Mouse (Mus musculus): Measurements from ENCODE around the gene Zkscan8. TPM values are rescaled to one million over a fixed set of nuclear protein-coding genes. Genes with fewer than 3 reads are reported as not detected.

Gene Zkscan8
- polyA plus RNA-seq, 1 experiment = 8.4 TPM

Other genes with a start within 250 kb of the Zkscan8 start
- gene Gpx5, start 238.4 kb downstream of the Zkscan8 start, polyA plus RNA-seq (2012; rRNA removed) = 0.10 TPM in 1 of 2 replicates, not detected in the other
- not detected in 2 replicates for gene Gpx6, start 219.0 kb downstream of the Zkscan8 start, polyA plus RNA-seq (2012; rRNA removed)
- gene Olfr1367, start 184.2 kb downstream of the Zkscan8 start, polyA plus RNA-seq (2012; rRNA removed) = not detected in 2 replicates
- gene Zscan12, start 168.3 kb downstream of the Zkscan8 start, polyA plus RNA-seq (2012; rRNA removed) = 7.9 and 8.0 TPM in 2 replicates
- 56.6 and 76.3 TPM in 2 replicates for gene Zkscan3, start 128.4 kb downstream of the Zkscan8 start, polyA plus RNA-seq (2012; rRNA removed)
- 2.2 and 2.5 TPM in 2 replicates for gene Pgbd1, start 90.1 kb downstream of the Zkscan8 start, polyA plus RNA-seq (2012; rRNA removed)
- gene Zscan26, start 77.4 kb downstream of the Zkscan8 start, polyA plus RNA-seq (2012; rRNA removed) = 69.8 and 74.6 TPM in 2 replicates
- 1.0 and 1.1 TPM in 2 replicates for gene Nkapl, start 62.6 kb downstream of the Zkscan8 start, polyA plus RNA-seq (2012; rRNA removed)
- 3.2 and 3.6 TPM in 2 replicates for gene Zkscan4, start 52.2 kb downstream of the Zkscan8 start, polyA plus RNA-seq (2012; rRNA removed)
- not detected in 2 replicates for gene Gm10065, start 51.7 kb downstream of the Zkscan8 start, polyA plus RNA-seq (2012; rRNA removed)
- 0.86 and 1.2 TPM in 2 replicates for gene AK157302, start 35.9 kb downstream of the Zkscan8 start, polyA plus RNA-seq (2012; rRNA removed)
- 21.2 and 21.6 TPM in 2 replicates for gene Gm11273, start 29.7 kb downstream of the Zkscan8 start, polyA plus RNA-seq (2012; rRNA removed)
- not detected in 2 replicates for gene Olfr1366, start 11.7 kb upstream of the Zkscan8 start, polyA plus RNA-seq (2012; rRNA removed)
- not detected in 2 replicates for gene Olfr1535, start 28.8 kb upstream of the Zkscan8 start, polyA plus RNA-seq (2012; rRNA removed)
- not detected in 2 replicates for gene Olfr1364, start 50.6 kb upstream of the Zkscan8 start, polyA plus RNA-seq (2012; rRNA removed)
- not detected in 2 replicates for gene Olfr1362, start 82.9 kb upstream of the Zkscan8 start, polyA plus RNA-seq (2012; rRNA removed)
- gene Olfr11, start 111.4 kb upstream of the Zkscan8 start, polyA plus RNA-seq (2012; rRNA removed) = not detected in 2 replicates
- gene Olfr1361, start 132.3 kb upstream of the Zkscan8 start, polyA plus RNA-seq (2012; rRNA removed) = not detected in 2 replicates
- not detected in 2 replicates for gene Olfr1360, start 146.3 kb upstream of the Zkscan8 start, polyA plus RNA-seq (2012; rRNA removed)
- gene Olfr1359, start 167.0 kb upstream of the Zkscan8 start, polyA plus RNA-seq (2012; rRNA removed) = not detected in 2 replicates
- gene Hist1h2bl, start 185.0 kb upstream of the Zkscan8 start, polyA plus RNA-seq (2012; rRNA removed) = 0.91 TPM in 1 of 2 replicates, not detected in the other
- gene Hist1h2ai, start 185.3 kb upstream of the Zkscan8 start, polyA plus RNA-seq (2012; rRNA removed) = not detected in 2 replicates
- not detected in 2 replicates for gene Hist1h3h, start 186.5 kb upstream of the Zkscan8 start, polyA plus RNA-seq (2012; rRNA removed)
- 0.25 TPM in 1 of 2 replicates, not detected in the other for gene Hist1h2bm, start 190.9 kb upstream of the Zkscan8 start, polyA plus RNA-seq (2012; rRNA removed)
- 1.2 and 1.7 TPM in 2 replicates for gene Hist1h4j, start 203.9 kb upstream of the Zkscan8 start, polyA plus RNA-seq (2012; rRNA removed)
- 1.4 and 1.5 TPM in 2 replicates for gene Hist1h4k, start 219.4 kb upstream of the Zkscan8 start, polyA plus RNA-seq (2012; rRNA removed)
- gene Hist1h2ak, start 222.7 kb upstream of the Zkscan8 start, polyA plus RNA-seq (2012; rRNA removed) = 0.28 TPM in 1 of 2 replicates, not detected in the other
- 0.96 and 1.9 TPM in 2 replicates for gene Hist1h2bn, start 223.0 kb upstream of the Zkscan8 start, polyA plus RNA-seq (2012; rRNA removed)
- 0.39 and 0.44 TPM in 2 replicates for gene Hist1h1b, start 249.5 kb upstream of the Zkscan8 start, polyA plus RNA-seq (2012; rRNA removed)

All from urinary bladder, adult 2 months (tissue).